8 mouse cellular contexts compared by ENCODE assay signal in genomic region chr8:122678061-122678895, GRCm38 (mm10). TPM values are rescaled to one million over a fixed set of nuclear protein-coding genes. Genes with fewer than 3 reads are reported as not detected.
A peak's percentile ranks its signal among the peaks of the same experiment; 100 is the strongest.
DNase-seq lines count a peak whose midpoint lies in the region; ATAC-seq lines count a peak whose summit lies in the region.
"Had no signal": no experiment of that assay in that cellular context is flagged by ENCODE, and none has a peak within 500 bp of the region (broad histone marks: within the 10 kb centered on the region; RNA-seq: fewer than 3 reads in every experiment).

No protein-coding gene starts in this region.

- ATAC-seq in inflammation-experienced regulatory T-cells, adult 6 months, result peak; percentile 55
- peak; percentile 89 for ATAC-seq in midbrain, embryonic 11.5 days (ENCODE audit: low FRiP score)

- peaks cover 72% of the 10 kb centered on the region for H3K4me1 ChIP-seq in limb, embryonic 10.5 days
- H3K4me1 ChIP-seq in midbrain, embryonic 11.5 days (ENCODE audit: control insufficient read depth, insufficient read depth, low read length), result peaks cover 7% of the 10 kb centered on the region; the same call in 1 of the 2 replicates

- no peaks in the 10 kb centered on the region for H3K9me3 ChIP-seq in limb, embryonic 10.5 days (replicated peaks)
- no peaks in the 10 kb centered on the region for H3K9me3 ChIP-seq in midbrain, embryonic 11.5 days (ENCODE audit: control insufficient read depth, low read length)

- peak overlapping the region; percentile 74 for H3K9ac ChIP-seq in midbrain, embryonic 11.5 days (ENCODE audit: low read length)

- peak overlapping the region; percentile 83 for H3K4me3 ChIP-seq in limb, embryonic 10.5 days
- peak overlapping the region; percentile 66 for H3K4me3 ChIP-seq in midbrain, embryonic 11.5 days (ENCODE audit: low read depth, low read length)

- DNase-seq in adrenal gland, adult 2 months, result peak; percentile 88
- DNase-seq in embryo, embryonic 10 days (ENCODE audit: low spot score), result peak; percentile 79
- peak; percentile 78 for DNase-seq in gastrocnemius, postnatal 14 days
- DNase-seq in limb, embryonic 10.5 days (ENCODE audit: low spot score), result peak; percentile 88
- DNase-seq in midbrain, embryonic 11.5 days (ENCODE audit: low spot score, missing footprints), result peak; percentile 99
- DNase-seq in spleen, adult 12 weeks (ENCODE audit: low spot score), result peak; percentile 80

- peaks cover 98% of the 10 kb centered on the region for H3K27me3 ChIP-seq in limb, embryonic 10.5 days (ENCODE audit: low read depth, poor library complexity, severe bottlenecking)
- H3K27me3 ChIP-seq in midbrain, embryonic 11.5 days (ENCODE audit: control insufficient read depth, insufficient read depth, low read length), result peaks cover 42% of the 10 kb centered on the region

- peak overlapping the region; percentile 90 for H3K4me2 ChIP-seq in midbrain, embryonic 11.5 days

- WGBS in limb, embryonic 10.5 days, result under 1% methylated on average over 122 of the region's 127 CpGs
- WGBS in midbrain, embryonic 11.5 days, result under 1% methylated on average over 64 of the region's 127 CpGs

- H3K27ac ChIP-seq in limb, embryonic 10.5 days, result peak overlapping the region; percentile 90
- H3K27ac ChIP-seq in midbrain, embryonic 11.5 days (ENCODE audit: low read depth, low read length), result peak overlapping the region; percentile 65

- H3K36me3 ChIP-seq in limb, embryonic 10.5 days, result no peaks in the 10 kb centered on the region
- H3K36me3 ChIP-seq in midbrain, embryonic 11.5 days (ENCODE audit: control insufficient read depth, insufficient read depth, low read length), result no peaks in the 10 kb centered on the region

- intact Hi-C loops in gastrocnemius, postnatal 14 days (cut with DNase I; ENCODE audit: low total_unique reads), result loop anchor here (5.0 kb wide), 1 partner anchor 56 kb away; the partner anchor contains the start of gene Pabpn1l

RNA-seq across cellular contexts. Expression of gene Cbfa2t3, which starts 20.6 kb away (rescaled TPM):
- 10 to 100 TPM; 13.9 to 16.2 TPM for total RNA-seq in adrenal gland, adult 2 months (2021)
- 19.3 and 20.3 TPM in 2 replicates for polyA plus RNA-seq in adrenal gland, adult 2 months (2012; rRNA removed)
- total RNA-seq in gastrocnemius, postnatal 14 days (2021), result 10 to 100 TPM; 19.5 to 23.2 TPM
- polyA plus RNA-seq in inflammation-experienced regulatory T-cells, adult 6 months (2017; shearing (Covaris generic)), result under 1 TPM; 0.31 to 0.54 (median 0.52) TPM
- polyA plus RNA-seq in limb, embryonic 10.5 days (2016; fragmentation: Nextera tagmentation; extraction: Ambion mirVana), result 2.0 and 2.8 TPM in 2 replicates
- polyA plus RNA-seq in midbrain, embryonic 11.5 days (2014; fragmentation: Nextera tagmentation; extraction: Ambion mirVana), result 6.1 and 6.4 TPM in 2 replicates

RNA-seq across cellular contexts. Expression of gene Pabpn1l, which starts 55.7 kb away (rescaled TPM):
- total RNA-seq in adrenal gland, adult 2 months (2021), result not detected
- not detected in 2 replicates for polyA plus RNA-seq in adrenal gland, adult 2 months (2012; rRNA removed)
- total RNA-seq in gastrocnemius, postnatal 14 days (2021), result not detected
- polyA plus RNA-seq in inflammation-experienced regulatory T-cells, adult 6 months (2017; shearing (Covaris generic)), result not detected
- not detected in 2 replicates for polyA plus RNA-seq in limb, embryonic 10.5 days (2016; fragmentation: Nextera tagmentation; extraction: Ambion mirVana)
- not detected in 2 replicates for polyA plus RNA-seq in midbrain, embryonic 11.5 days (2014; fragmentation: Nextera tagmentation; extraction: Ambion mirVana)
- total RNA-seq: left cerebral cortex, postnatal 10 days had no signal

Comparison
In these comparisons a context has a peak if more than half of its experiments do, and no peak if none do; other contexts are left out.
1. Peak in every context shown above with its lines: DNase-seq, ATAC-seq, H3K4me3 ChIP-seq and H3K27ac ChIP-seq.